Mouse (Mus musculus) brain, embryonic 14.5 days (tissue): ENCODE results near the gene Bspry. TPM values are rescaled to one million over a fixed set of nuclear protein-coding genes. Genes with fewer than 3 reads are reported as not detected.

ENCODE experiments used
- DNase-seq: peaks from one replicate; pipeline ENCODE4 v3.0.0-alpha.2; 2011; ENCODE audit warnings: low read depth
- CTCF ChIP-seq: fragments of 200-500 bp; IDR thresholded peaks from 2 replicates; pipeline ENCODE4 v1.5.1; 2012; ENCODE audit warnings: inconsistent platforms, mild to moderate bottlenecking, moderate library complexity, borderline replicate concordance; ENCODE audit not compliant: insufficient read depth, insufficient read length; ENCODE audit errors: extremely low read depth
- POLR2A ChIP-seq: fragments of 200-500 bp; IDR thresholded peaks from 2 replicates; pipeline ENCODE4 v1.6.1; 2012; ENCODE audit warnings: mild to moderate bottlenecking, inconsistent platforms, borderline replicate concordance; ENCODE audit not compliant: poor library complexity, insufficient read depth, insufficient read length, severe bottlenecking; ENCODE audit errors: extremely low read depth
- polyA plus RNA-seq: library from polyadenylated mRNA; depleted of rRNA; stranded (reverse); fragments of >200 nt; gene quantifications from 2 replicates; pipeline ENCODE4 v1.2.3, GENCODE M21; 2012; rRNA removed

The Bspry gene
- polyA plus RNA-seq, 1 experiment: 0.72 TPM

DNA sequence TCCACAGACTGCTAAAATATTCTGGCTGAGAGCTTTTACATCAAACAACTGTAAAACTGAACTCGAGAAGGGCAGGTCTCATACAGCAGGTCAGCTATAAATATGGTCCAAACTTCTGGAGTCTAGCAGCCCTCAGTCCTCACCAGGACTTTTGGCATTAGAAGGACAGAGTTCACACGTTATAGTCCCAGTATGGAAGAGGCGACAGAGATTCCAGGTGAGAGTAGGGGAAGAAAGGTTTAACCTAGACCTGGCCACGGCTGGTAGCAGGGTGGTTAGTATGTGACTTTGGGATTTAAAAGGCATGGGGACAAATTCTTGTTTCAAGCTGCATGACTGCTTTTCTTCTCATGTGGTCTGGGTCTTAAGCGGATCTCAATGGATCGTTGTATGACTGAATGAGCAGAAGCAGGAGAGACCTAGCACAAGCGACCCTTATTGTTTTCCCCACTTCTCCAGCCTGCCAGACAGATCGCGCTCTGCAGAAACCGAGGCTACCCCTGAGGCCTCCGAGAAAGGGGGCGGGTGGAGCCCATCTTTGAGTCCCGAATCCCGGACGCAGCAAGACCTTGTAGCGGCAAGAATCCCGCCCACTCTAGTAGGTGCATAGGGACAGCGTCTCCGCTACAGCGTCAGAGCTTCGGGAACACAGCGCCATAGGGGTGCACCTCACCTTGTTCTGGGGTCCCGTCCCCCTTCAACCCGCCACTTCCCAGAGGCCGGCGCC lies 39.4 kb downstream of the Bspry start:
- no peak for TF ChIP-seq POLR2A
- no peak for TF ChIP-seq CTCF
- no peak for DNase-seq

DNA sequence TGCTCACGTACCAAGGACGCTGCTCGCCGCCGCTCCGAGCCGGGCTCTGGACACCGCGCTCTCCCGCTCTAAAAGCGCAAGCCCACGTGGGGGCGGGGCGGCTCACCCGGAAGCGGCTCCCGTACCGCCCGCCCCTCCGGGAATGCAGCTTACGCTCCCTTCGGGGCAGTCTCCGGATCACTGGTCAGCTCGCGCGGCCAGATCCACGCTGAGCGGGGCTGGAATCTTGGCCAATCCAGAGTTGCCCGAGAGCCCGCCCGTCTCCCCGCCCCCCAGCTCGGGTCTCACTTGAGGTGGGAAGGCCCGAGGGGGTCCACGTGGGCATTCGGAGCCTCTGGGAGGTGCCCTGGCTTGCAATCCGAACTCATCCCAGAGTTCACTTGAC lies 40.0 kb downstream of the Bspry start, which contains the start of gene Alad:
Gene Alad, minus strand, starts transcription at position 70 of the 385 bp plus-strand sequence.
- DNase-seq: peak; percentile 90
- TF ChIP-seq CTCF (no peak), POLR2A (0 out of 2 replicates have a peak, but pooled peaks have one; percentile 16)

DNA sequence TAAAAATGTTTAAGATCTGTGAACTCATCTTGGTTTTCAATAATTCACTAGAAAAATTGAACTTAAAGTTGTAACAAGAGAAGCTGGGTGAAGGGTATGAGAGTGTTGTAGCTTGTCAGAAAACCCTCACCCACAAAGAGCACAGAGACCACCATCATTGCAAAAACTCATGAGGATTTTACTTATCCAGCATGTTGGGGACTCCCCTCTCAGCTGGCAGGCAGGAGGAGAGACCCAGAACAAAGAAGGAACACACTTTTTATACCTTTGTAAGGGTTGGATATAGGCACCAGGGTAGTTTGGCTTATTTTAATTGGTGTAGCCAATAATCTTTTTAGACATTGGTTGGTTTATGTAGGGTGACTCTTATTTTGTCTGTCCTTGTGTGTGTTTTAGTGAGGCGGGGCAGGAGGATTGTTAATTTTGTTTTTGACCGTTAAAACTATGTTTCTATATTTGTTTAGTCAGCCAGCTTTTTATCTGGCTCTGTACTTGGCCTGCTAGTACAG lies 41.1 kb downstream of the Bspry start:
- TF ChIP-seq CTCF (no peak), POLR2A (no peak)
- no peak for DNase-seq

DNA sequence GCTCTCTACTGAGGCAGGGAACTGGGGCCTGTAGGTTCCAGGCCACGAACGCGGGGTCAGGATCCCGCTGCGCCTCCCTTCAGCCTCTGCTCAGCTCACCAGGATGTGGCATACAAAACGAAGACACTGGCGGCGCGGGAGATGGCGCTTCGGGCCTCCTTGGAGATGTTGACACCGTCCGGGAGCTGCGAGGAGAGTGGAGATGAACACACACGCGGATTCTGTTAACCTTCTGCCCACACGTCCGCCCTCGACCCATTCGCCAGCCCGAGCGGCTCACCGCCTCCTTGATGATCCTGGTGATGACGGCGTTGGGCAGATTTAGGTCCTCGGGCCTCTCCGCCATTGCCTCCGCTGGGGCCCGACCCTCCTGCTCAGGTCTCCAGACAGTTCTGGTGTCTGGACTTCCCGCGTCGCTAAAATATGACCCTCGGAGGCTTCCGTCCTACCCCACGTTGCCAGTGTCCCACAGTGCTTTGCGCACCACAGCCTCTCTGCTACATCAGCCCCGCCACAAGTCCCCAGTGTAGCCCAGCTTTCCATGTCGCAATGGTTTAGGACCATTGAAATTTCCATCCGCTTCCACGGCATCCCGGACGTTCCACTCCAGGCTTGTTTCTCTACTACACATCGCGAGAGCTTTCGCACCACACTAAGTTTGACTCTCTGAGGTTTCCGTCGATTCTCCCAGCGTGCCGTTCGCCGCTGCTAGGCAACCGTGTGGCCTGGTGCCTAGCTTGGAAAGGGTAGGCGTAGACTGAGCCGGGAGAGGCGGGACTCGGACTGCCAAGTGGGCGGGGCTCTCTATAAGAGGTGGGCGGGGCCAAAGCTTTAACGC lies 45.0 kb downstream of the Bspry start, which contains the start of the genes Pole3 and 4933430I17Rik:
Gene Pole3, minus strand, starts transcription at position 418 of the 838 bp plus-strand sequence.
Gene 4933430I17Rik, plus strand, starts transcription at position 719 of the 838 bp plus-strand sequence.
- peak; percentile 99 for DNase-seq
- TF ChIP-seq CTCF (no peak), POLR2A (peak; percentile 27; the same call in 1 of the 2 replicates)

DNA sequence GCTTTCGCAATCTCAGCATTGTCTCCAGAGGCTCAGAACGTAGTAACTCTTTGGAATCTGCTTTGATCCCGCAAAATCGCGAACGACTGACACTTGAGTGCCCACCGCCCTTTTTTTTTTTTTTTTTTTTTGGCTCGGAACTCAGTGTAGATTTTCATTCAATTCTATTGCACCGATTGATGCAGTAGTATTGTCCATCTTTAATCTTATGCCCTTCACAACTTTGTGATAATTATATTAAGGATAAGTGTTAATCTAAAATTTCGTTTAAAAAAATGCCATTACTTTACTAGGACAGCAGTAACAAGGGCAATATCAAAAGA lies 45.6 kb downstream of the Bspry start:
- no peak for DNase-seq
- TF ChIP-seq POLR2A: 0 out of 2 replicates have a peak, but pooled peaks have one; percentile 8
- no peak for TF ChIP-seq CTCF

DNA sequence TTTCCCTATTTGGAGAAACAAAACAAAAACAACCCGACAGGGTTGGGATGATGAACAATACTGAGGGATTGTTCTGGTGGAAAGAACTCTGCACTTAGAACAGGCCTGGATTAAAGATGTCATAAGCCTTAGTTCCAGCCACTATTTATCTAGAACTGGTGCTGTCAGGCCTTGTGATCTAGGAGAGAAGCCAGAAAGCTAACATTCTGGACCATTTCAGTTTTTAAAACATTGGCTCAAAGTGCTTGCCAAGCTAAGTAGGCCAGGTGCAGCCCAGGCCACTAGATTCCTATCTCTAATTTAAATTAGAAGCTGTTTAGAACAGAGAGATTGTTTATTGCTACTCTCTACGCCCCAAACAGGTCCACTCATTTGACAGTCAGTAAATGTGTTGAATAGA lies 46.4 kb downstream of the Bspry start:
- DNase-seq: no peak
- TF ChIP-seq POLR2A (no peak), CTCF (no peak)

DNA sequence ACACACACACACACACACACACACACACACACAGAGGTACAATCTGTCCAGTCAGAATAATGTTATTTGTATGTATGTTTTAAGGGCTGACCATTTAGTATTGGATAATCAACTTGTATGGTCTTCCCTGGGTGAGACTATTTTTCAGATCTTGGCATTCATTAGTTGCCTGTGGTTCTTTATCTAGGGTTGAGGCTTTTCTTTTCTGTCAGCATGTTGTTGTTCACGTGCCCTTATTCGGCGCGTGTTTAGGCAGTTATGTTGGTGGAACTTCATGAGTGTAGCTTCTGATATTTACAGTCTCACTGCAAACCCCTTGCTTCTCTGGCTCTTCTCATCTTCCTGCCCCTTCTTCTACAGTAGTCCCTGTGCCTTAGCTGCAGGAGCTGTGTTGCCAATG lies 47.8 kb downstream of the Bspry start:
- no peak for DNase-seq
- TF ChIP-seq POLR2A: no peak
- no peak for TF ChIP-seq CTCF

DNA sequence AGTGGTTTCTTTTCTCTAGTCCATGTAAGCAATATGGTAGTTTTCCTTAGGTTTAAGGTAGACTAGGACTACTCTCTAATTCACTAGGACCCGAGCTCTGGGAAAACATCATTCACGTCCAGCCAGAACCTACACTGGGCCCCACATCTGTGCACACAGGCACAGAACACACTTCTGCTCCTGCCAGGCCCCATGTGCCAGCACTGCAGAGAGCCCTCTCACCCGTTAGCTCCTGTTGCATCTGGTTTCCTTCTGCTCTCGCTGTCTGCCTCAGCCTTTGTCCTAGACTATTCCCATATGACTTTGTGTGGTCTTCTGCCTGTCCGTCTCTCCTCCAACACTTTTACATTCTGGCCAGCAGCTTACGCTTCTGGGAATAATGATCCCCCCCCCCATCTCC lies 53.9 kb downstream of the Bspry start:
- TF ChIP-seq CTCF (no peak), POLR2A (no peak)
- no peak for DNase-seq

DNA sequence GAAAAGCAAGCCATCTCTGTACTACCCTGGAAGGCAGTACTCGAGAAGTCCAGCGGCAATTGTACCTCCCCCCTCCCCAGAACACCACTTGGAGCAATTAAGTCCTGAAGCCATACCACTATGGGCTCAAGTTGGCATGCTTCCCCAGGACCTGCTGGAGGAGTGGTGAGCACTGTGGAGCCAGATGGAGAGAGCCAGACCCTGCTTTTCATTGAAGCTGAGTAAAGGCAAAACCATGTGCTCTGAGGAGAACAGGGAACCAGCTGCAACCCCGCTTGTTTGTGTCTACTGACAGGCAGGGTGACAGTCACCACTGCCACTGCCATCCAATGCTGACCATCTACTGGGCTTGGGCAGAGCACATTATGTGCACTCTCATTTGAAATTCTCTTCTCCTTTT lies 61.9 kb downstream of the Bspry start:
- TF ChIP-seq POLR2A (no peak), CTCF (no peak)
- DNase-seq: peak; percentile 69

DNA sequence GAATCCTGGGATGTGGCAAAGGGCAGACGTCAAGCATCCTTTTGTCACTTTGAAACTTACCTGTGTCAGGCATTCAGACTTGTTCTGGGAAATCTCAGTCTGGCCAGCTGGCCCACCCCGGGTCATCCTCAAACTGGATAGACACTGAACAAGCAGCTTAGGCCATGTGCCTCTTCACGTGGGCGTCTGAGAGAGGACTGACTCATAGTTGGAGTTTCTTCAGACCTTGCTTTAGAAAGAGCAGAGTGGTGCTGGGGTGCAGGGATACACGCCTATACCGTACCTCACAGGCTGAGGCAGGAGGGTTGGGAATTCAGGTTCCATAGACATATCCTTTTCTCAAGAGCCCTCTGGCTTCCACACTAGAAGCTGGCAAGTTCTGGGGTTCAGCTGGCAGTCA lies 63.9 kb downstream of the Bspry start:
- TF ChIP-seq CTCF: no peak
- no peak for TF ChIP-seq POLR2A
- no peak for DNase-seq

DNA sequence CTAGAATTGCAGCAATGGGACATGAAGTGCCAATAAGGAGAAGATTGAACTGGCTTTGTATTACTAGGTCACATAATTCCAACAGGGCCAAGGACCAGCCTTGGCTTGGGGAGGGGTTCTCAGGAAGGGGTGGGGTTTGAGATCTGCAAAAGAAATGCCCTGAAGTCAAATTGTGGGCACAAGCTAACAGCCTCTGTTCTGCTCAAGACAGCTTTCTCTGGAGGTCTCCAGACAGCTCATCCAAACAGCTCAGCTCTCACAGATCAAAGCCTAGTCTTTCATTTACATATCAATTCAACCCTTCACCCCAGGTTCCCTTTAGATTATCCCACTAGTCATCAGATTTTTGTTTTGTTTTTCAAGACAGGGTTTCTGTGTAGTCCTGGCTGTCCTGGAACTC lies 64.9 kb downstream of the Bspry start:
- no peak for TF ChIP-seq CTCF
- no peak for TF ChIP-seq POLR2A

More for the DNA sequence above, 64.9 kb downstream of the Bspry start:
- DNase-seq: no peak

Other genes starting within 250 kb of the Bspry start
- 13.8 and 21.7 TPM in 2 replicates for gene Zfp37, start 249.0 kb upstream of the Bspry start, polyA plus RNA-seq
- gene Slc31a2, start 217.5 kb upstream of the Bspry start, polyA plus RNA-seq: 12.0 and 12.4 TPM in 2 replicates
- 22.3 and 22.4 TPM in 2 replicates for gene Fkbp15, start 119.5 kb upstream of the Bspry start, polyA plus RNA-seq
- gene Slc31a1, start 119.3 kb upstream of the Bspry start, polyA plus RNA-seq: 30.0 and 32.3 TPM in 2 replicates
- gene Cdc26, start 71.4 kb upstream of the Bspry start, polyA plus RNA-seq: 84.0 and 92.6 TPM in 2 replicates
- gene Prpf4, start 71.3 kb upstream of the Bspry start, polyA plus RNA-seq: 23.4 and 26.7 TPM in 2 replicates
- 0.96 and 1.2 TPM in 2 replicates for gene Rnf183, start 44.8 kb upstream of the Bspry start, polyA plus RNA-seq
- gene Wdr31, start 9.2 kb upstream of the Bspry start, polyA plus RNA-seq: 6.9 and 8.0 TPM in 2 replicates
- gene Hdhd3, start 23.4 kb downstream of the Bspry start, polyA plus RNA-seq: 6.9 and 8.8 TPM in 2 replicates
- 47.2 and 50.2 TPM in 2 replicates for gene Alad, start 39.9 kb downstream of the Bspry start, polyA plus RNA-seq
- 46.1 and 47.9 TPM in 2 replicates for gene Pole3, start 45.0 kb downstream of the Bspry start, polyA plus RNA-seq
- 0.77 and 1.0 TPM in 2 replicates for gene 4933430I17Rik, start 45.3 kb downstream of the Bspry start, polyA plus RNA-seq
- gene Rgs3, start 79.8 kb downstream of the Bspry start, polyA plus RNA-seq: 68.8 and 92.5 TPM in 2 replicates